Mouse (Mus musculus): ENCODE data around the gene Gm7361. TPM values are rescaled to one million over a fixed set of nuclear protein-coding genes. Genes with fewer than 3 reads are reported as not detected.
"Not testable (repeated sequence)": the region's sequence is repeated elsewhere in the genome, so short reads cannot be mapped to it uniquely, and the experiment has no call there.

The Gm7361 gene
- not detected in 2 replicates for polyA plus RNA-seq (2016; fragmentation: Nextera tagmentation; extraction: Ambion mirVana)

DNA sequence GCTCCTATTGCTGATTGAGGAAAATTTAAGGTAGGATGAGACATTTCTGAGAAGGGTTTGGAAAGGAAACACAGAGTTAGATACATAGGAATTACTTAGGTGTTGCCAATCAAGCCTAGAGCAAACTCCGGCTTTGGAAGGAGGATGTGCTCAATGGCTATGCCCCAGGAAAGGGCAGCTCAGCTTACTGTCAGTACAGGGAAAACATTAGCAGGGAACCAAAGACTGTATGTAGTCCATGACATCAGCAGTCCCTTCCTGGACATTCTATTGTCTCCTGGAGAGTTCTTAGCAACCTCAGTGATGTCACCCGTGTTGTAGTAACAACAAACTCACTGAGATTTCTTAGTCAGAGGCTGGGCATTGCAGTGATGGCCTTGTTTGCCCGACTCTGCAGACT lies at the start of gene Gm7361:
TSS of gene Gm7361 (plus strand) at position 301 of the 400 bp plus-strand sequence.
- H3K4me3 ChIP-seq; H3K9me3 ChIP-seq (replicated peaks); H3K27me3 ChIP-seq (ENCODE audit: low read depth, poor library complexity, severe bottlenecking); H3K36me3 ChIP-seq; H3K4me1 ChIP-seq; H3K27ac ChIP-seq; DNase-seq (ENCODE audit: low spot score): not testable (repeated sequence)
- 88% methylated on average over 3 of the region's 3 CpGs for WGBS

DNA sequence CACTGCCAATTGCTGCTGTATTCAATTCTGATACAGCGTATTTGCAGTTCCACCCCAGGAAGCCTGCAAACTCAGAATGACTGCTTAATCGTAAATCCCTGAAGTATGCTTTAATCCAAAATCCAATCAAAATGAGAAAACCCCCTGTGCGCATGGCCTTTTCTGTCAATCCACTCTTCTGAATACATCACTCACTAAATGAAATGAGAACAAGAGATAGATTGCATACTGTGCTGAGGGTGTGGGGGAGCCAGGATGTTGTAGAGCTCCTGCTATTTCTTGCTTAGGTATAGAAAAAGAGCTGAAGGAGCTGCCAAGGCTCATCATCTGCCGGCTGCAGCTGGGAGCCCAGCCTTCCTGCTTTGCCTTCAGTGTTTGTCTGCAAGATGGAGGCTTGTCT lies 46.5 kb upstream of the Gm7361 start:
- 94% methylated on average over 4 of the region's 4 CpGs for WGBS
- no peak overlapping the region for H3K27ac ChIP-seq
- H3K4me3 ChIP-seq = no peak overlapping the region
- DNase-seq (ENCODE audit: low spot score) = no peak
- H3K4me1 ChIP-seq = no peaks in the 10 kb centered on the region
- H3K9me3 ChIP-seq (replicated peaks) = no peaks in the 10 kb centered on the region
- no peaks in the 10 kb centered on the region for H3K36me3 ChIP-seq
- H3K27me3 ChIP-seq (ENCODE audit: low read depth, poor library complexity, severe bottlenecking) = no peaks in the 10 kb centered on the region

DNA sequence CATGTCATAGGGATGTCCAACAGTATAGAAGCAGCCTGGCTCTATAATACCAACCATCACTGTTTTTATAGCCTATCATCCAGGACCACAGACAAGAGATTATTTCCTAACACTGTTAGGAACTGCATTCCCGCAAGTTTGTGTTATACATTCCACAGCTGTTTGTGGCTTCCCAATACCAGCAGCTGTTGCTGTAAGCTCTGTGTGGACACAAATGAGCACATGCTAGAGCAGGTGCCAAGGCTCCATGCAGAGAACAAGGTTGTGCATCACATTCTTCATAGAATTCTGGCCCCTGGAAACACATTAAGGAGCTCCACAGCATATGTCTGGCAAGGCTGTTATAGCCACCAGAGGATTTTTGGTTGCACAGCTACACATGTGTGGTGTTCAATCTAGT lies 35.4 kb upstream of the Gm7361 start:
- H3K27ac ChIP-seq = no peak overlapping the region
- DNase-seq (ENCODE audit: low spot score) = no peak
- H3K27me3 ChIP-seq (ENCODE audit: low read depth, poor library complexity, severe bottlenecking) = no peaks in the 10 kb centered on the region
- no peak overlapping the region for H3K4me3 ChIP-seq
- no peaks in the 10 kb centered on the region for H3K9me3 ChIP-seq (replicated peaks)
- 86% methylated on average over 1 of the region's 1 CpGs for WGBS
- no peaks in the 10 kb centered on the region for H3K4me1 ChIP-seq
- no peaks in the 10 kb centered on the region for H3K36me3 ChIP-seq

DNA sequence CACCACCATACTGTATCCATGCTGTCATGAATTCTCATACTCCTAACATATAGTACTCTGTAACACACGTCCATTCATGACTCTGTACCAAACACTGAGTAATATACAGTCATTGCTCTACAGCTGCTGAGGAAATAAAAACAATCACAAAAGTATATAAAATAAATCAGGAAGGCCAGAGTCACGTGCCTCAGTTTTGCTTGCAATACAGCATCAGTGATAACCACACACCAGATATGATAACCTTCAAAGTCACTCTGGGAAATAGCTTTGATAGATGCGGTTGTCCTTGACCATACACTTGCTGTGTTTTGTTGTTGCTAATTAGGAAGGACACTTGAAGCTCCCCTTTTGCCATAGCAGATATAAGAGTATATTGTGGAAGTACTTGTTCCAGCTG lies 9.2 kb downstream of the Gm7361 start:
- not testable (repeated sequence) for H3K27me3 ChIP-seq (ENCODE audit: low read depth, poor library complexity, severe bottlenecking); H3K27ac ChIP-seq; H3K9me3 ChIP-seq (replicated peaks); DNase-seq (ENCODE audit: low spot score); H3K4me1 ChIP-seq; H3K4me3 ChIP-seq; H3K36me3 ChIP-seq
- WGBS = 86% methylated on average over 3 of the region's 3 CpGs

DNA sequence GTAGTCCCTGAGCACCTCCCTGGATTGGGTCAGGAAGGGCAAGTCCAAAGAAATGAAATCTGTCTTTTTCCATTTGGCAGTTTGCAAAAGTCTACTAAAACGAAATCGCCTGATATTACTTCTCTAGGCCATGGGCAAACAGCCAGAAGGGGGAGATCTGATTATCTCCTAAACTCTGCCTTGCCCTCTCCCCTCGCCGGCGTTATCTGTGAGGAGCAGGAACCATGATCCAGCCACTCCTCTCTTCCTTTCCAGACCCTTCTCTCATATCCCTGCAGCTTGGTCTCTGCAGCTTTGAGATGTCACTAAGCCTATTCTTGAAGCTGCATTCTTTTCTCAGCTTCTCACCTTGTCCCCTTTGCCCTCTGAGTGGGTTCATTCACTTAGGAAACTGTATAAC lies 22.9 kb downstream of the Gm7361 start:
- DNase-seq (ENCODE audit: low spot score) = no peak
- no peaks in the 10 kb centered on the region for H3K27me3 ChIP-seq (ENCODE audit: low read depth, poor library complexity, severe bottlenecking)
- no peak overlapping the region for H3K27ac ChIP-seq
- H3K9me3 ChIP-seq (replicated peaks) = no peaks in the 10 kb centered on the region
- no peaks in the 10 kb centered on the region for H3K36me3 ChIP-seq
- 81% methylated on average over 5 of the region's 5 CpGs for WGBS
- H3K4me3 ChIP-seq = no peak overlapping the region
- H3K4me1 ChIP-seq = no peaks in the 10 kb centered on the region

DNA sequence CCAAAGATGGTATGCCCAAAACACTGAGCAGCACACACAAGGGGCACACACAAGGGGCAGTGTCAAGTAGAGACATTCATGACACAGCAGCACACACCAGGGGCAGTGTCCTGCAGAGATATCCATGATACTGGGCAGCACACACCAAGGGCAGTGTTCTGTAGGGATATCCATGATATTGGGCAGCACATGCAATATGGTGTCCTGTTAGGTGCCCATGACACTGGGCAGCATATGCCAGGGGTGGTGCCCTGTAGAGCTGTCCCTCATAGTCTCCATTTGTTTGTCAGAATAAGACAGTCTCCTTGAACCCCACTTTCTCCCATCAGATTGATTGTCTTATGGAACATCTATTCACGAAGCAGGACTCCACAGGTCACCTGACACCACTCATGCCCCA lies 24.2 kb downstream of the Gm7361 start:
- Histone ChIP-seq H3K4me1 (no peaks in the 10 kb centered on the region), H3K9me3 (replicated peaks) (no peaks in the 10 kb centered on the region), H3K27me3 (ENCODE audit: low read depth, poor library complexity, severe bottlenecking) (no peaks in the 10 kb centered on the region), H3K27ac (no peak overlapping the region), H3K36me3 (no peaks in the 10 kb centered on the region), H3K4me3 (no peak overlapping the region)
- WGBS = 93% methylated on average over 1 of the region's 1 CpGs
- DNase-seq (ENCODE audit: low spot score) = no peak

DNA sequence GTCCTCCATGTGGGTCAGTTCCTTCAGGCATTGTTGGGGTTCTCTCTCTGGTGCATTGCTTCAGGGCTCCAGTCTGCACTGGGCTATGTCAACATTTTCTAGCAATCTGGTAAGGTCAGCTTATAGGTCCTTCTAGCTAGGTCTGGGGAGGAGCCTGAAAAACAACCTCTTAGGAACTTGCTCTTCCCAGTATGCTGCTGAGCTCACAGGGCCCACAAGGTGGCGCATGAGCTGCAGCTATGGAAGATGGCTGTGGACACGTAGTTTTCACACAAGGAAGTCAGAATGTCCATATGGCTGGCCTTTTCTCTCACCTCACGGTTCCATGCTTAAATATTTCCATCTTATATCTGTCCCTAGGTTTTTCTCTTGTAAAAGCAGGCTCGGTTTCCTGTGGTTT lies 24.8 kb downstream of the Gm7361 start:
- DNase-seq (ENCODE audit: low spot score) = peak; percentile 81
- H3K9me3 ChIP-seq (replicated peaks) = no peaks in the 10 kb centered on the region
- H3K27ac ChIP-seq = no peak overlapping the region
- H3K4me3 ChIP-seq = no peak overlapping the region
- H3K4me1 ChIP-seq = no peaks in the 10 kb centered on the region
- no peaks in the 10 kb centered on the region for H3K27me3 ChIP-seq (ENCODE audit: low read depth, poor library complexity, severe bottlenecking)
- 4% methylated on average over 4 of the region's 4 CpGs for WGBS
- no peaks in the 10 kb centered on the region for H3K36me3 ChIP-seq

DNA sequence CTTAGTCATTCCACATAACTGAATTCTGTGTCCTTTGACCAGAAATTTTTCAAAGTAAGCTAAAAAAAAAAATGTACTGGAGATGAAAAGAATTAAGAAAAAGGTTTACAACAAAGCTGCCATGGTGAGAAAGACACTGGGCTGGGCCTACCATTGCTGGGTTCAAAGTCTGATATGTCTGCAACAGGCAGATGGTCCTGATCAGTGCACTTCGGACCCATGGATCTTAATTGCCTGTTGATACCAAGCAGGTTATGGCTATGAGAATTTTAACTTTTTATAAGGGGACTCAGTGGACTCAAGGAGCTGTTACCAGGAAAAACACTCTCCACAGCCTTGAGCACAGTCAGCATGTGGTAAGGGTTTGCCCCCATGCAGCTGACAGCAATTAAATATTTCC lies 25.9 kb downstream of the Gm7361 start:
- no peak overlapping the region for H3K4me3 ChIP-seq
- H3K9me3 ChIP-seq (replicated peaks) = no peaks in the 10 kb centered on the region
- no peaks in the 10 kb centered on the region for H3K4me1 ChIP-seq
- no peak for DNase-seq (ENCODE audit: low spot score)
- no peaks in the 10 kb centered on the region for H3K27me3 ChIP-seq (ENCODE audit: low read depth, poor library complexity, severe bottlenecking)
- no peak overlapping the region for H3K27ac ChIP-seq
- no peaks in the 10 kb centered on the region for H3K36me3 ChIP-seq
- 83% methylated on average over 1 of the region's 1 CpGs for WGBS

DNA sequence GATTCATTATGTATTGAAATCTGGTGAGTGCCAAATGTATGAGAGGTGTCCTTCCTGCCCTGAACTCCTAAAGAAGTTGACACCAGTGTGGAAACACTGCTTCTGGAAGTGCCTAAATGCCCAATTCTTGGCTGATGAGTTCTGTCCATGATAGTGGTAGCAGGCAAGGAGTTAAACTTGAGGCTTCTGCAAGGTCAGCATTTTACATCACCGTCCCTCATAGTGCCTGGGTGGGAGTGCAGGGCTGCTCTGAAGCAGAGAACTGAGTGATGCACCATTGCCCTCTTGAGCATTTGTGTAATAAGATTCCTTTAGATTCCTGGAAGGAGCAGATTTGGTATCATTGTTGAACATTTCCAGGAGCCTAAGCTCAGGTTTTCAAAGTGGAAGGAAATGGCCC lies 34.1 kb downstream of the Gm7361 start:
- DNase-seq (ENCODE audit: low spot score) = no peak
- 77% methylated on average over 1 of the region's 1 CpGs for WGBS

DNA sequence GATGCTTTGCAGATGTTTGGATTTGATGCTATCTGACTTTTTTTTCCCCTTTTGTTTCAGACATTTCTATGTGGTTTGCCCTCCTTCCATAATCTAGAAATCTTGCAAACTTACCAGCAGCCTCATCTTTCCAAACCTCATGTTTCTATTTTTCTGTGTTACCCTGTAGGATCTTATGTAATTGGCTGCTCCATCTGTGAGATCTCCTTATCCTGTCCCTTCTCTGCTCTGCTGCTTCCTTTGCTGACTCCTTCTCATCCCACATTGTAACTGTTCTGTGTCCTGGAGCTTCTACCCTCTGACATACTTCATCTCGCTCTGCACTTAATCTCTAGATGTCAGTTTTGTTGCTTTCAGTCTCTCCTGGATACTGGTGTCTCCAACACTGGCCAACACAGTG lies 35.8 kb downstream of the Gm7361 start:
- Histone ChIP-seq H3K9me3 (replicated peaks) (no peaks in the 10 kb centered on the region), H3K4me1 (no peaks in the 10 kb centered on the region), H3K4me3 (no peak overlapping the region), H3K27ac (no peak overlapping the region), H3K27me3 (ENCODE audit: low read depth, poor library complexity, severe bottlenecking) (no peaks in the 10 kb centered on the region), H3K36me3 (no peaks in the 10 kb centered on the region)
- DNase-seq (ENCODE audit: low spot score) = no peak
- 84% methylated on average over 1 of the region's 1 CpGs for WGBS

More for the DNA sequence above, 34.1 kb downstream of the Gm7361 start:
- no peak overlapping the region for H3K27ac ChIP-seq
- no peak overlapping the region for H3K4me3 ChIP-seq
- no peaks in the 10 kb centered on the region for H3K9me3 ChIP-seq (replicated peaks)
- no peaks in the 10 kb centered on the region for H3K36me3 ChIP-seq
- H3K4me1 ChIP-seq = no peaks in the 10 kb centered on the region
- no peaks in the 10 kb centered on the region for H3K27me3 ChIP-seq (ENCODE audit: low read depth, poor library complexity, severe bottlenecking)

Other genes starting within 250 kb of the Gm7361 start
- gene Gm5862, start 234.8 kb upstream of the Gm7361 start, polyA plus RNA-seq (2016; fragmentation: Nextera tagmentation; extraction: Ambion mirVana) = not detected in 2 replicates
- not detected in 2 replicates for gene Speer4a, start 218.1 kb upstream of the Gm7361 start, polyA plus RNA-seq (2016; fragmentation: Nextera tagmentation; extraction: Ambion mirVana)
- gene Gm7347, start 199.1 kb upstream of the Gm7361 start, polyA plus RNA-seq (2016; fragmentation: Nextera tagmentation; extraction: Ambion mirVana) = not detected in 2 replicates
- gene Gm10471, start 168.4 kb upstream of the Gm7361 start, polyA plus RNA-seq (2016; fragmentation: Nextera tagmentation; extraction: Ambion mirVana) = not detected in 2 replicates
- not detected in 2 replicates for gene 5031410I06Rik, start 152.3 kb upstream of the Gm7361 start, polyA plus RNA-seq (2016; fragmentation: Nextera tagmentation; extraction: Ambion mirVana)
- gene Gm10220, start 136.3 kb upstream of the Gm7361 start, polyA plus RNA-seq (2016; fragmentation: Nextera tagmentation; extraction: Ambion mirVana) = not detected in 2 replicates

All from limb, embryonic 10.5 days (tissue).